10 mouse cellular contexts compared by ENCODE assay signal in genomic region chr5:64240941-64241682, GRCm38 (mm10).
DNase-seq lines count a peak whose midpoint lies in the region; ATAC-seq and TF ChIP-seq lines count a peak whose summit lies in the region.
"Had no signal": no experiment of that assay in that cellular context is flagged by ENCODE, and none has a peak within 500 bp of the region (broad histone marks: within the 10 kb centered on the region; RNA-seq: fewer than 3 reads in every experiment).

No protein-coding gene starts in this region.

- 85% methylated on average over 13 of the region's 13 CpGs for WGBS in neural tube, embryonic 13.5 days
- 85% methylated on average over 13 of the region's 13 CpGs for WGBS in neural tube, embryonic 15.5 days
- 16% methylated on average over 13 of the region's 13 CpGs for WGBS in heart, postnatal 0 days

- TF ChIP-seq EP300 in heart, postnatal 0 days (IDR thresholded peaks at IDR 0.05; ENCODE audit: low read depth): peak; percentile 28; the same call in 1 of the 2 replicates

- ATAC-seq in neural tube, embryonic 13.5 days (ENCODE audit: low read depth): no peak
- no peak for ATAC-seq in neural tube, embryonic 15.5 days (ENCODE audit: low FRiP score)
- ATAC-seq in heart, postnatal 0 days (ENCODE audit: insufficient read depth, low read depth): peak; percentile 78

- no peaks in the 10 kb centered on the region for H3K9me3 ChIP-seq in neural tube, embryonic 13.5 days
- no peaks in the 10 kb centered on the region for H3K9me3 ChIP-seq in neural tube, embryonic 15.5 days (replicated peaks)
- H3K9me3 ChIP-seq in heart, postnatal 0 days (replicated peaks; ENCODE audit: control insufficient read depth, low read length): no peaks in the 10 kb centered on the region

- H3K36me3 ChIP-seq in neural tube, embryonic 13.5 days: no peaks in the 10 kb centered on the region
- H3K36me3 ChIP-seq in neural tube, embryonic 15.5 days: no peaks in the 10 kb centered on the region
- no peaks in the 10 kb centered on the region for H3K36me3 ChIP-seq in heart, postnatal 0 days (replicated peaks; ENCODE audit: control insufficient read depth, insufficient read depth, low read length)
- no peaks in the 10 kb centered on the region for H3K36me3 ChIP-seq in splenic B cell, adult 2 months (ENCODE audit: control insufficient read depth, insufficient read depth, low read length, poor library complexity, severe bottlenecking)

- H3K4me3 ChIP-seq in gastrocnemius, adult 2 months: no peak overlapping the region
- H3K4me3 ChIP-seq in neural tube, embryonic 13.5 days: no peak overlapping the region
- no peak overlapping the region for H3K4me3 ChIP-seq in neural tube, embryonic 15.5 days (replicated peaks)
- H3K4me3 ChIP-seq in heart, postnatal 0 days (ENCODE audit: low read depth, low read length): no peak overlapping the region

- H3K27ac ChIP-seq in gastrocnemius, adult 2 months: peak overlapping the region; percentile 69
- H3K27ac ChIP-seq in neural tube, embryonic 13.5 days (replicated peaks): 0 out of 2 replicates have a peak overlapping the region, but pooled peaks have one; percentile 9
- H3K27ac ChIP-seq in neural tube, embryonic 15.5 days (replicated peaks): no peak overlapping the region
- peak overlapping the region; percentile 72 for H3K27ac ChIP-seq in heart, postnatal 0 days (ENCODE audit: low read depth)
- H3K27ac ChIP-seq: liver, embryonic 14.5 days had no signal

- peaks cover 21% of the 10 kb centered on the region for H3K4me1 ChIP-seq in neural tube, embryonic 13.5 days (replicated peaks)
- 0 out of 2 replicates have a peak, but pooled peaks cover 5% of the 10 kb centered on the region for H3K4me1 ChIP-seq in neural tube, embryonic 15.5 days
- H3K4me1 ChIP-seq in heart, postnatal 0 days (ENCODE audit: control insufficient read depth, insufficient read depth): peaks cover 75% of the 10 kb centered on the region

- H3K9ac ChIP-seq in neural tube, embryonic 13.5 days: no peak overlapping the region
- no peak overlapping the region for H3K9ac ChIP-seq in neural tube, embryonic 15.5 days (replicated peaks)
- H3K9ac ChIP-seq in heart, postnatal 0 days (replicated peaks; ENCODE audit: low read depth, low read length): no peak overlapping the region
- H3K9ac ChIP-seq: liver, embryonic 14.5 days had no signal

- no peaks in the 10 kb centered on the region for H3K27me3 ChIP-seq in neural tube, embryonic 13.5 days
- H3K27me3 ChIP-seq in neural tube, embryonic 15.5 days (replicated peaks): no peaks in the 10 kb centered on the region
- H3K27me3 ChIP-seq in heart, postnatal 0 days (ENCODE audit: control insufficient read depth, insufficient read depth, low read length): no peaks in the 10 kb centered on the region
- H3K27me3 ChIP-seq in splenic B cell, adult 2 months (ENCODE audit: control insufficient read depth, insufficient read depth, low read length, poor library complexity, severe bottlenecking): no peaks in the 10 kb centered on the region

- intact Hi-C loops in gastrocnemius, adult 2 months (cut with DNase I): no loop called here
- intact Hi-C loops in gastrocnemius, postnatal 14 days (cut with DNase I; ENCODE audit: low total_unique reads): no loop called here

- DNase-seq in gastrocnemius, adult 2 months: no peak
- DNase-seq in gastrocnemius, adult 18-20 months (ENCODE audit: low spot score): no peak
- peak; percentile 81 for DNase-seq in heart, postnatal 0 days (ENCODE audit: low spot score)
- DNase-seq in splenic B cell, adult 2 months (ENCODE audit: low read depth, low spot score): peak; percentile 82
- DNase-seq in gastrocnemius, postnatal 10 days: no peak
- DNase-seq in gastrocnemius, postnatal 14 days: no peak
- DNase-seq: kidney, adult 11 months had no signal

- no peak for TF ChIP-seq CTCF in gastrocnemius, adult 2 months (IDR thresholded peaks at IDR 0.05)
- TF ChIP-seq CTCF in heart, postnatal 0 days (IDR thresholded peaks at IDR 0.05; ENCODE audit: low read depth): no peak

- H3K4me2 ChIP-seq in neural tube, embryonic 13.5 days: no peak overlapping the region
- H3K4me2 ChIP-seq in neural tube, embryonic 15.5 days: no peak overlapping the region
- no peak overlapping the region for H3K4me2 ChIP-seq in heart, postnatal 0 days (ENCODE audit: low read depth, low read length)

Comparison
In these comparisons a context has a peak if more than half of its experiments do, and no peak if none do; other contexts are left out.
1. DNase-seq: peak in heart, postnatal 0 days (single experiment) and splenic B cell, adult 2 months (single experiment); none in gastrocnemius, adult 2 months (single experiment), gastrocnemius, adult 18-20 months (single experiment), gastrocnemius, postnatal 10 days (single experiment) and gastrocnemius, postnatal 14 days (single experiment).